Mouse (Mus musculus): ENCODE measurements around the gene Cym.

Gene Cym

DNA sequence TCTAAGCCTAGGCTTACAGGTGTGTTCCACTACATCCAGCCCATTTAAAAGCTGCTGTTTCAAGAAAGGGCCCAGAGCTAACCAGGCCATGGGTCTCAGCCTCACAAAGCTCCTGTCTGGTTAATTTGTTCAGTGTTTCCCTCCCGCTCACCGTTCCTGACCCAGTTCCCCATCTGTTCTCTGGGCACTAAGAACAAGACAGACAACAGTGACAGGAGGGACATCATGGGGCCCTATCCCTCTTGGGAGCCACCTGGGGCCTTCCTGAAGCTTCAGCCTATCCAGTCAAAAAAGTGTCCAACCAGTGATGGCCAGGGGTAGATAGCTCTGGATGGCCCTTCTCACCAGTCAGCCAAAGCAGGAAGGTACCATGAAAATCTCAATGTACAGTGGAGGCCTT lies 58.8 kb downstream of the Cym start:
- DNase-seq (ENCODE audit: low spot score), result no peak
